Mouse (Mus musculus) hindbrain, embryonic 16.5 days (tissue): ENCODE results near the gene Gm10642. TPM values are rescaled to one million over a fixed set of nuclear protein-coding genes. Genes with fewer than 3 reads are reported as not detected.

Source experiments
- ATAC-seq: fragments of 200-750 bp; cut with Nextera tagmentation; 2 replicates; pipeline ENCODE4 v1.8.0; 2017; ENCODE audit warnings: moderate TSS enrichment, moderate library complexity
- H3K27ac ChIP-seq: fragments of 300-500 bp; sonication (generic); 2 replicates; pipeline ENCODE4 v1.5.1; 2014; ENCODE audit warnings: low read depth, mild to moderate bottlenecking, control low read depth, low read length, moderate library complexity
- H3K27me3 ChIP-seq: fragments of 300-500 bp; sonication (generic); replicated peaks from 2 replicates; pipeline ENCODE4 v1.6.1; 2014; ENCODE audit warnings: low read length; ENCODE audit not compliant: control insufficient read depth, insufficient read depth
- H3K36me3 ChIP-seq: fragments of 300-500 bp; sonication (generic); 2 replicates; pipeline ENCODE4 v1.6.1; 2014; ENCODE audit warnings: mild to moderate bottlenecking, low read length, moderate library complexity, mixed read lengths; ENCODE audit not compliant: control insufficient read depth, insufficient read depth
- H3K4me1 ChIP-seq: fragments of 300-500 bp; sonication (generic); 2 replicates; pipeline ENCODE4 v1.6.1; 2014; ENCODE audit warnings: low read depth, low read length; ENCODE audit not compliant: control insufficient read depth, insufficient read depth
- H3K4me2 ChIP-seq: fragments of 300-500 bp; sonication (generic); 2 replicates; pipeline ENCODE4 v1.6.1; 2014; ENCODE audit warnings: mild to moderate bottlenecking, low read length, control low read depth, moderate library complexity
- H3K4me3 ChIP-seq: fragments of 300-500 bp; sonication (generic); 2 replicates; pipeline ENCODE4 v1.5.1; 2014; ENCODE audit warnings: mild to moderate bottlenecking, low read length, control low read depth, moderate library complexity
- H3K9ac ChIP-seq: fragments of 300-500 bp; sonication (generic); 2 replicates; pipeline ENCODE4 v1.6.1; 2014; ENCODE audit warnings: low read depth, mild to moderate bottlenecking, control low read depth, low read length, moderate library complexity
- H3K9me3 ChIP-seq: fragments of 300-500 bp; sonication (generic); 2 replicates; pipeline ENCODE4 v1.6.1; 2014; ENCODE audit warnings: mild to moderate bottlenecking, low read length, moderate library complexity; ENCODE audit not compliant: control insufficient read depth
- WGBS: fragments of 180-500 bp; shearing (Covaris S2); extraction: QIAGEN DNeasy Blood & Tissue Kit; methylation state at CpG from one replicate; pipeline ENCODE4 v1.1.7; 2014; 5-methylcytosine and 5-hydroxymethylcytosine counted together
- polyA plus RNA-seq: library from polyadenylated mRNA; unstranded; fragments of >200 nt; fragmentation: Nextera tagmentation; extraction: Ambion mirVana; gene quantifications from 2 replicates; pipeline ENCODE4 v1.2.1, GENCODE M21; 2015

Gene Gm10642
- polyA plus RNA-seq, 1 experiment from 2014 or later = 0.21 TPM

GRCm38 (mm10) chr9:70682202-70682601 is 26.2 kb downstream of the Gm10642 start:
- no peak for ATAC-seq
- Histone ChIP-seq H3K4me1 (peaks cover 10% of the 10 kb centered on the region), H3K9me3 (no peaks in the 10 kb centered on the region), H3K27me3 (no peaks in the 10 kb centered on the region), H3K4me2 (no peak overlapping the region), H3K4me3 (no peak overlapping the region), H3K9ac (no peak overlapping the region), H3K27ac (no peak overlapping the region), H3K36me3 (no peaks in the 10 kb centered on the region)
- WGBS = 84% methylated on average over 1 of the region's 1 CpGs

- 90% methylated on average over 2 of the region's 2 CpGs for WGBS
These were observed 32.4 kb downstream of the Gm10642 start for GRCm38 (mm10) chr9:70688301-70688968.

GRCm38 (mm10) chr9:70689926-70690325 is 33.9 kb downstream of the Gm10642 start:
- H3K36me3 ChIP-seq = no peaks in the 10 kb centered on the region
- H3K4me2 ChIP-seq = no peak overlapping the region
- H3K27me3 ChIP-seq = no peaks in the 10 kb centered on the region
- H3K4me3 ChIP-seq = no peak overlapping the region
- ATAC-seq = no peak
- H3K4me1 ChIP-seq = no peaks in the 10 kb centered on the region
- 76% methylated on average over 3 of the region's 3 CpGs for WGBS
- H3K9me3 ChIP-seq = no peaks in the 10 kb centered on the region
- H3K9ac ChIP-seq = no peak overlapping the region
- H3K27ac ChIP-seq = no peak overlapping the region

More at GRCm38 (mm10) chr9:70688301-70688968, 32.4 kb downstream of the Gm10642 start:
- Histone ChIP-seq H3K4me2 (no peak overlapping the region), H3K27me3 (no peaks in the 10 kb centered on the region), H3K9me3 (no peaks in the 10 kb centered on the region), H3K4me3 (no peak overlapping the region), H3K9ac (no peak overlapping the region), H3K4me1 (no peaks in the 10 kb centered on the region), H3K27ac (no peak overlapping the region), H3K36me3 (no peaks in the 10 kb centered on the region)
- ATAC-seq = no peak

GRCm38 (mm10) chr9:70690579-70690978 is 34.5 kb downstream of the Gm10642 start:
- no peaks in the 10 kb centered on the region for H3K4me1 ChIP-seq
- H3K27ac ChIP-seq = no peak overlapping the region
- H3K36me3 ChIP-seq = no peaks in the 10 kb centered on the region
- no peak overlapping the region for H3K4me2 ChIP-seq
- no peak overlapping the region for H3K9ac ChIP-seq
- no peak for ATAC-seq
- no peaks in the 10 kb centered on the region for H3K9me3 ChIP-seq
- no peaks in the 10 kb centered on the region for H3K27me3 ChIP-seq
- no peak overlapping the region for H3K4me3 ChIP-seq

- no peak overlapping the region for H3K27ac ChIP-seq
- no peaks in the 10 kb centered on the region for H3K27me3 ChIP-seq
- no peaks in the 10 kb centered on the region for H3K36me3 ChIP-seq
- no peaks in the 10 kb centered on the region for H3K9me3 ChIP-seq
- no peaks in the 10 kb centered on the region for H3K4me1 ChIP-seq
- 82% methylated on average over 2 of the region's 2 CpGs for WGBS
- H3K4me2 ChIP-seq = no peak overlapping the region
- ATAC-seq = no peak
- no peak overlapping the region for H3K9ac ChIP-seq
- no peak overlapping the region for H3K4me3 ChIP-seq
These were observed 36.0 kb downstream of the Gm10642 start for GRCm38 (mm10) chr9:70691772-70692693.

- H3K4me3 ChIP-seq = no peak overlapping the region
- no peak for ATAC-seq
- H3K27me3 ChIP-seq = no peaks in the 10 kb centered on the region
- H3K27ac ChIP-seq = no peak overlapping the region
- H3K4me2 ChIP-seq = no peak overlapping the region
- no peaks in the 10 kb centered on the region for H3K36me3 ChIP-seq
- H3K9ac ChIP-seq = no peak overlapping the region
- H3K9me3 ChIP-seq = no peaks in the 10 kb centered on the region
- WGBS = 94% methylated on average over 2 of the region's 2 CpGs
- no peaks in the 10 kb centered on the region for H3K4me1 ChIP-seq
These were observed 39.7 kb downstream of the Gm10642 start for GRCm38 (mm10) chr9:70695723-70696122.

GRCm38 (mm10) chr9:70698090-70698489 is 42.0 kb downstream of the Gm10642 start:
- H3K27ac ChIP-seq = no peak overlapping the region
- no peaks in the 10 kb centered on the region for H3K36me3 ChIP-seq
- H3K9me3 ChIP-seq = no peaks in the 10 kb centered on the region
- H3K9ac ChIP-seq = no peak overlapping the region
- no peak for ATAC-seq
- no peaks in the 10 kb centered on the region for H3K4me1 ChIP-seq
- 85% methylated on average over 1 of the region's 1 CpGs for WGBS
- H3K4me2 ChIP-seq = no peak overlapping the region
- H3K4me3 ChIP-seq = no peak overlapping the region
- no peaks in the 10 kb centered on the region for H3K27me3 ChIP-seq

- H3K9me3 ChIP-seq = no peaks in the 10 kb centered on the region
These were observed 47.6 kb downstream of the Gm10642 start for GRCm38 (mm10) chr9:70703597-70704203.

GRCm38 (mm10) chr9:70706444-70706843 is 50.4 kb downstream of the Gm10642 start:
- Histone ChIP-seq H3K4me1 (no peaks in the 10 kb centered on the region), H3K36me3 (0 out of 2 replicates have a peak, but pooled peaks cover 2% of the 10 kb centered on the region), H3K4me3 (no peak overlapping the region), H3K9ac (no peak overlapping the region), H3K27ac (no peak overlapping the region), H3K9me3 (no peaks in the 10 kb centered on the region), H3K27me3 (no peaks in the 10 kb centered on the region), H3K4me2 (no peak overlapping the region)
- 90% methylated on average over 1 of the region's 1 CpGs for WGBS
- no peak for ATAC-seq

More at GRCm38 (mm10) chr9:70703597-70704203, 47.6 kb downstream of the Gm10642 start:
- Histone ChIP-seq H3K27me3 (no peaks in the 10 kb centered on the region), H3K27ac (no peak overlapping the region), H3K9ac (no peak overlapping the region), H3K36me3 (0 out of 2 replicates have a peak, but pooled peaks cover 2% of the 10 kb centered on the region), H3K4me2 (no peak overlapping the region), H3K4me3 (no peak overlapping the region), H3K4me1 (no peaks in the 10 kb centered on the region)
- 92% methylated on average over 5 of the region's 5 CpGs for WGBS
- no peak for ATAC-seq
